Mouse (Mus musculus) erythroblast, embryonic 14.5 days (primary cell): ENCODE results near the gene Gpr155.

ENCODE experiments used
- GATA1 ChIP-seq: IDR thresholded peaks from 2 replicates; pipeline ENCODE4 v1.6.1; 2012; ENCODE audit warnings: low read length, inconsistent platforms, mixed read lengths
- TAL1 ChIP-seq: IDR thresholded peaks from 3 replicates; pipeline ENCODE4 v1.6.1; 2012; ENCODE audit warnings: low read length, inconsistent platforms, mixed read lengths

GRCm38 (mm10) chr2:73313117-73313501 lies 73.3 kb downstream of the Gpr155 start:
- no peak for TF ChIP-seq GATA1
- no peak for TF ChIP-seq TAL1
